Mouse (Mus musculus): ENCODE results near the gene Odf4. TPM values are rescaled to one million over a fixed set of nuclear protein-coding genes. Genes with fewer than 3 reads are reported as not detected.

The Odf4 gene
- polyA plus RNA-seq, 1 experiment, result not detected

DNA sequence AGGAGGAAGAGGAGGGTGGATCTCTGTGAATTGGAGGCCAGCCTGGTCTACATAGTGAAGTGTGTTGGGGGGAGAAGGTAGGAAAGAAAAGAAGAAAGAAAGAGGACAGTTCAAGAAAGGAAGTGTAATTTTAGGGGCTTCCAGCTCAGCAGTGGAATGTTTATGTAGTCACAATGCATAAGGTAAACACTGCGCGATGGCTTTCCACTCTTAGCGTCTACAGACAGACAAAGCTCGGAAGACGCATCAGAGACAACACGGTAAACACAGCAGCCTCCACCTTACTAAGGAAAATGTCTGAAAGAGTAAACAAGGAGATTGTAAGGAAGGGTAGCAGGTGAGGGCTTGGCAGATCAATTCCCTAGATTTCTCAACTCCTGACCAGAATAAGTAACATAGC lies 3.1 kb upstream of the Odf4 start:
- TF ChIP-seq POLR2A (IDR thresholded peaks at IDR 0.05; ENCODE audit: low read depth, low read length), result no peak
- TF ChIP-seq CTCF (IDR thresholded peaks at IDR 0.05; ENCODE audit: borderline replicate concordance, insufficient read depth, low read length), result no peak
- Histone ChIP-seq H3K4me3 (ENCODE audit: insufficient read depth, low read length) (no peak overlapping the region), H3K4me1 (ENCODE audit: control insufficient read depth, insufficient read depth, low read length) (no peaks in the 10 kb centered on the region), H3K27ac (ENCODE audit: insufficient read depth, low read length) (no peak overlapping the region)

DNA sequence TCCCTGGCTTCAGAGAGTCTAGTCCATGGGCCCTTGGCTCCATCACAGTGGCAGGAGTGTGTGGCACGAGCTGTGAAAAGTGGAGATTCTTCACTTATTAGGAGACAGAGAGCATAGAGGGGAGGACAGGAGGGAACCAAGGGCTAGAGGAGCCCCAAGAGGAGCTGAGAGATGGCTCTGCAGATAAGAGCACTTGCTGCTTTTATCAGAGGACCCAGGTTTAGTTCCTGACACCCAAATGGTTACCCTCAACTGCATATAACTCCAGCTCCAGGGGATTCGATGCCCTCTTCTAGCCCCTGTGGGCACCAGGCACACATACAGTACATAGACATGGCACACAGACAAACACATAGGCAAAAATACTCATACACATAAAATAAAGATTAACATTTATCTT lies 2.1 kb downstream of the Odf4 start:
- no peak overlapping the region for H3K27ac ChIP-seq (ENCODE audit: insufficient read depth, low read length)
- TF ChIP-seq POLR2A (IDR thresholded peaks at IDR 0.05; ENCODE audit: low read depth, low read length) (no peak), CTCF (IDR thresholded peaks at IDR 0.05; ENCODE audit: borderline replicate concordance, insufficient read depth, low read length) (no peak)
- H3K4me1 ChIP-seq (ENCODE audit: control insufficient read depth, insufficient read depth, low read length), result no peaks in the 10 kb centered on the region
- no peak overlapping the region for H3K4me3 ChIP-seq (ENCODE audit: insufficient read depth, low read length)

DNA sequence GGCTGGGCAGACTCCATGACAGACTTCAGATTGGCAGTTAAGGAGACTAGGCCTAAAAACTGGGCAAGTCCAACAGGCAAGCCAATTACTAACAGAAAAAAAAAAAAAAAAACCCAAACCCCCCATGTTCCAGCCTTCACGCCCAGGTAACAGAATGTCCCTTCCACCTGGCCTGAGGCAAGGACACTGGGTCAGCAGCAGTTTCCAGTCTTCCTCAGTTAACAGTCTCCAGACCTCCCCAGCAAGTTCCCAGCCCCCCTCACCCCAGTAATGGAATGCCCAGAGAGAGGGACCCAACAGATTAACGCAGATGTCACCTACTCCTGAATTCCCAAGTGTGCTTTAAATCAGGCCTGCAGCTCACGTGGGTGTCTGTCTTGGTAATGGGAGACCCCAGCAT lies 3.7 kb downstream of the Odf4 start:
- TF ChIP-seq POLR2A (IDR thresholded peaks at IDR 0.05; ENCODE audit: low read depth, low read length), result no peak
- TF ChIP-seq CTCF (IDR thresholded peaks at IDR 0.05; ENCODE audit: borderline replicate concordance, insufficient read depth, low read length), result no peak

DNA sequence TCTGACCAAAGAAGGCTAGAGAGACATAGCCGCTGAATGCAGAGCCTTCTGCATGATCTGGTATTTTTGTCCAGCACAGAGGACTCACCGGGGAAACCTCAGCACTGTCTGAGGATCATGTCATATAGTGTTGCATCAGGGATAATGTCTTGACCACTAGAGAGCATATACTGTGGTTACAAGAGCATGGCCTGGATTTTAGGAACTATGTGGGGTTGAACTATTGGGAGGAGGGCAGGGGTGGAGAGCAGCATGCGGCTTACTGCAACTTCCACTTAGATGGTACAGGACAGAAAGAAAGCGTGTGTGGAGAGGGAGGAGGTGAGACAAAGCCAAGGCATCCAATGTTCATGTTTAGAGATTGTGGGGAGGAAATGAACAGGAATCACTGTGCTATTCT lies 12.3 kb downstream of the Odf4 start:
- H3K27ac ChIP-seq (ENCODE audit: insufficient read depth, low read length), result no peak overlapping the region
- TF ChIP-seq CTCF (IDR thresholded peaks at IDR 0.05; ENCODE audit: borderline replicate concordance, insufficient read depth, low read length), result no peak
- no peak for TF ChIP-seq POLR2A (IDR thresholded peaks at IDR 0.05; ENCODE audit: low read depth, low read length)
- H3K4me1 ChIP-seq (ENCODE audit: control insufficient read depth, insufficient read depth, low read length), result no peaks in the 10 kb centered on the region; the same call in 1 of the 2 replicates
- no peak overlapping the region for H3K4me3 ChIP-seq (ENCODE audit: insufficient read depth, low read length)

More for the DNA sequence above, 3.7 kb downstream of the Odf4 start:
- Histone ChIP-seq H3K27ac (ENCODE audit: insufficient read depth, low read length) (no peak overlapping the region), H3K4me1 (ENCODE audit: control insufficient read depth, insufficient read depth, low read length) (no peaks in the 10 kb centered on the region), H3K4me3 (ENCODE audit: insufficient read depth, low read length) (no peak overlapping the region)

DNA sequence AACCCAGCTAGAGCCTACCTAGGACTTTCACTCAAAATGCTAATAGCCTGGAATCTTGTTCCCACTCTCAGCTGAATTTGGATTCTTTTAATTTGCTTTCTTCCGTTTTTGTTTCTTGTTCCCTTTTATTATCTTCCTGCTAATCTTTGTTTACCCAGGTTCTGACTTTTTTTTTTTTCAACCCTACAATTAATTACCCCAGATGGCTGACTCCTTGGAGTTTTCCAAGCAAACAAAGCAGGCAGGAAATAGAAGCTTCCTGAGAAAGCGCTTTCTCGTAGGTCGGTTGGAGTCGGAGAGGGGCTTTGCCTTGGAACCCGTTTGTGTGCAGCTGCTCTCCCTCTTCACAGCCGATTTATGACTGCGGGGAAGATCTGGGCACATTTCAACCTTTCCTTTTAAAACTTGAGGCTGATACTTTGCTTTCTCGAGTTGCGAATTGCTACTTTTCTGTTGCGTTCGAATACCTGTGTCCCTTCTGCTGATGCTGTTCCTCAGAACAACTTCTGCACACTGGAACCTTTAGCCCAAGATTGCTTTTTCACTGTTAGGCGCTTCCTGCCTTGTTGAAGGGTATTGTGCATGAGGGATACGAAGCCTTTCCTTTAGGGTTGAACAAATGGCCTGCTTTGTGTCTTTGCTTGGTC lies 15.2 kb downstream of the Odf4 start:
- Histone ChIP-seq H3K4me3 (ENCODE audit: insufficient read depth, low read length) (no peak overlapping the region), H3K4me1 (ENCODE audit: control insufficient read depth, insufficient read depth, low read length) (peaks cover under 1% of the 10 kb centered on the region; the same call in 1 of the 2 replicates), H3K27ac (ENCODE audit: insufficient read depth, low read length) (no peak overlapping the region)
- TF ChIP-seq POLR2A (IDR thresholded peaks at IDR 0.05; ENCODE audit: low read depth, low read length) (no peak), CTCF (IDR thresholded peaks at IDR 0.05; ENCODE audit: borderline replicate concordance, insufficient read depth, low read length) (no peak)

DNA sequence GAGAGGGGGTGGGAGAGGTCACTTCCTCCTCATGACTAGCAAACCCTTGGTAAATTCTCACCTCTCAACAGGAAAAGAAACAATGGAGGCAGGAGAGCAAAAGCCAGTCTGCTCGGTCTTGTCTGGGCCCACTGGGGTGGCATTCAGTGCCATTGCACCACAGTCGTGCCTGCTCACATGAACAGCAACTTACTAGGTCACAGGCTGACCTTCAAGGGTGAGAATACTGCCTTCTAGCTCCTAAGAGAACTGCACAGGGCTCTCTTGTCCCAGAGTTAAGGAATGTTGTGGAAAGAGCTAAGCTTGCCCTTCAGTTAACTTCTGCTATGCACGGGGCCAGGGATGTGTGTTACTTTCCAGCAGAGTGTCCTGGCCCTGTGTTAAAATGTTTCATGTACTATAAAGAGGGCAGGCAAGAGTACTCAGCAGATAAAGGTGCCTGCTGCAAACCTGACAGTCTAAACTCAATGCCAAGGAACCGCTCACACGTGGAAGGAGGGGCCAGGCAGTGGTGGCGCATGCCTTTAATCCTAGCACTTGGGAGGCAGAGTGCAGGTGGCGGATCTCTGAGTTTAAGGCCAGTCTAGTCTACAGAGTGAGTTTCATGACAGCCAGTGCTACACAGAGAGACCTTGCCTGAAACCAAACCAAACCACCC lies 17.9 kb downstream of the Odf4 start:
- Histone ChIP-seq H3K4me3 (ENCODE audit: insufficient read depth, low read length) (no peak overlapping the region), H3K4me1 (ENCODE audit: control insufficient read depth, insufficient read depth, low read length) (peaks cover 5% of the 10 kb centered on the region), H3K27ac (ENCODE audit: insufficient read depth, low read length) (no peak overlapping the region)
- TF ChIP-seq CTCF (IDR thresholded peaks at IDR 0.05; ENCODE audit: borderline replicate concordance, insufficient read depth, low read length), result no peak
- TF ChIP-seq POLR2A (IDR thresholded peaks at IDR 0.05; ENCODE audit: low read depth, low read length), result no peak

DNA sequence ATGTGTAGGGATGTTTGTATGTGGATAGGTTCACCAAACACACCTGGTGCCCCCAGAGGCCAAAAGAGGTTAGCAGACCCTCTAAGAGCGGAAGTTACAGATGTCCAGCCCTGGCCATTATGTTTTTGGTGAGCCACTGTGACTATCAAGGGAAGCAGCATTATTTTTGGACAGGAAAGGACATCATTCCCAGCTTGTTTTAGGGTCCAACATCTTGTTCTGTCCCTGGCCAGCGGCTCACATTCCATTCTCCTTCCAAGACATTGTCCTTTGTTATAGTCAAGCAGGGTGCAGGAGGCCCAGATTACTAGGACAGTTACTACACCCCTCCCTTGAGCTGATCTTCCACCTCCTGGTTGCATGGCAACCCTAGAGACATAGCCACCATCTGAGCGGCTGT lies 19.6 kb downstream of the Odf4 start:
- TF ChIP-seq CTCF (IDR thresholded peaks at IDR 0.05; ENCODE audit: borderline replicate concordance, insufficient read depth, low read length), result no peak
- no peak for TF ChIP-seq POLR2A (IDR thresholded peaks at IDR 0.05; ENCODE audit: low read depth, low read length)

DNA sequence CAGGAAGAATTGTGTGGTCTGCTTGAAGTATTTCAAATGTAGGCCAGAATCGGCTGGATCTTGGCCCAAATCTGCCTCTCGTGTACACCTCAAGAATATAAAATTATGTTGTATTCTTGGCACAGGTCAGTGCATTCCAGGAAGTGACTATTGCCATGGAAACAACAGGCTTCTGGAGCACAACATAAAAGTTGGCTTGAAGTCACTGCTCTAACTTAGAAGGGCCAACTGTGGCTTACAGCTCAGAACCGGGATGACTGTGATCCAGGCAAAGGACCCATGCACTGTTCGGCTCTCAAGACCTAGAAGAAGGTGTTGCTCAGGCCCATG lies 20.5 kb downstream of the Odf4 start:
- Histone ChIP-seq H3K4me3 (ENCODE audit: insufficient read depth, low read length) (no peak overlapping the region), H3K27ac (ENCODE audit: insufficient read depth, low read length) (no peak overlapping the region), H3K4me1 (ENCODE audit: control insufficient read depth, insufficient read depth, low read length) (peaks cover 5% of the 10 kb centered on the region)
- no peak for TF ChIP-seq CTCF (IDR thresholded peaks at IDR 0.05; ENCODE audit: borderline replicate concordance, insufficient read depth, low read length)
- TF ChIP-seq POLR2A (IDR thresholded peaks at IDR 0.05; ENCODE audit: low read depth, low read length), result peak; percentile 8; the same call in 1 of the 2 replicates

More for the DNA sequence above, 19.6 kb downstream of the Odf4 start:
- H3K27ac ChIP-seq (ENCODE audit: insufficient read depth, low read length), result no peak overlapping the region
- no peak overlapping the region for H3K4me3 ChIP-seq (ENCODE audit: insufficient read depth, low read length)
- H3K4me1 ChIP-seq (ENCODE audit: control insufficient read depth, insufficient read depth, low read length), result peaks cover 5% of the 10 kb centered on the region

DNA sequence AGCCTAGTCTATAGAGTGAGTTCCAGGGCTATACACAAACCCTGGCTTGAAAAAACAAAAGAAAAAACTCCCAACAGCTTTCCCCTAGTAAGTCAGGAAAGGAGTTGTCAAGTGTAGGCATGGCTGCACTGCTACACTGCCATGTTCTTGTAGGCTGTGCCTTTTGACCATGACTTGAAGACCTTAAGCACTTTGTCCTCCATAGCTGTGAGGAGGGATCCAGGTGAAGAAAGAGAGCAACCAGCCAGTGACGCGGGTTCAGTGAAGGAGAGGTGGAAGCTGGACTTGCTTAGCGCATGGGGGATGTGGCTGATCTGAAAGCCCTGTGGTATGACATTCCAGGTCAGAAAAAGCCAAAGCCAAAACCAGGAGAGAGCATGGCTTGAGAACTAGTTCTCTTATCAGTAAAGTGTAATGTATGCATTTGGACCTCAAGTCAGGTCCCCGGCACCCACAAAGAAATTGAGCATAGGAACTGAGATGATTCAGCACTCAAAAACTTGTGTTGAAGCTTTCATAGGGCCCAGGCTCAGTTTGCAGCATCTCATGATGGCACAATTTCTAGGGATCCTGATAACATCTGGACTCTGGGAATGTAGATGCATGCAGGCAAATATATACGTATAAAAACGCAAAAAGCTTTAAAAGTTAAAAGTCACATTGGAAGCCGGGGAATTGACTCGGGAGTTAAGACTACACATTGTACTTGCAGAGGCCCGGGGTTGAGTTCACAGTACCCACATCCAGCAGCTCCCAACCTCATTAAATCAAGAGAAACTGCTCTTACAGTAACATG lies 21.0 kb downstream of the Odf4 start:
- no peak overlapping the region for H3K27ac ChIP-seq (ENCODE audit: insufficient read depth, low read length)

DNA sequence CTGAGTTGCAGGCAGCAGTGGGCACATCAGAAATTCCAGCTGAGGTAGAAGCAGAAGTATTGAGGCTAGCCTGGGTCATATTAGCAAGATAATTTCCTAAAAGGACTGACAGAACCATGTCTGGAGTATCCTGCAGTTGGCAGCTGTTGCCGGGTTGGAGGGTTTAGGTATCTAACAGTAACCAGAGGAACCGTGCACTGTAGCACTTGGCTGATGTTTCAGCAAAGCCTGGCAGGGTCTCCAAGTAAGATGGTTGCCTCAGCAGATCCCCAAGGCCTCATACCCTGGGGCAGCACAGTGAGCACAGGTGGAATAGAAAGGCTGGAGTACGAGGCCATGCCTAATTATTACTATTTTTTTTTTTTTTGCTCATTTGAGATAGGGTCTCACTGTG lies 21.7 kb downstream of the Odf4 start:
- Histone ChIP-seq H3K27ac (ENCODE audit: insufficient read depth, low read length) (no peak overlapping the region), H3K4me1 (ENCODE audit: control insufficient read depth, insufficient read depth, low read length) (peaks cover 5% of the 10 kb centered on the region), H3K4me3 (ENCODE audit: insufficient read depth, low read length) (no peak overlapping the region)
- no peak for TF ChIP-seq CTCF (IDR thresholded peaks at IDR 0.05; ENCODE audit: borderline replicate concordance, insufficient read depth, low read length)
- TF ChIP-seq POLR2A (IDR thresholded peaks at IDR 0.05; ENCODE audit: low read depth, low read length), result no peak

More for the DNA sequence above, 21.0 kb downstream of the Odf4 start:
- TF ChIP-seq POLR2A (IDR thresholded peaks at IDR 0.05; ENCODE audit: low read depth, low read length) (0 out of 2 replicates have a peak, but pooled peaks have one; percentile 10), CTCF (IDR thresholded peaks at IDR 0.05; ENCODE audit: borderline replicate concordance, insufficient read depth, low read length) (no peak)
- Histone ChIP-seq H3K4me1 (ENCODE audit: control insufficient read depth, insufficient read depth, low read length) (peaks cover 5% of the 10 kb centered on the region), H3K4me3 (ENCODE audit: insufficient read depth, low read length) (no peak overlapping the region)

Measured in embryonic fibroblast, embryonic 13.5 days (primary cell).